Mouse (Mus musculus) MEL (cell line): ENCODE results near the gene Ccl1.

ENCODE experiments used
- JUND ChIP-seq: IDR thresholded peaks from 2 replicates; pipeline ENCODE4 v1.6.1; 2011; ENCODE audit warnings: low read depth, mild to moderate bottlenecking, improper control_type of control experiment, low read length
- POLR2A ChIP-seq, 2 experiments: IDR thresholded peaks; 2 replicates each; pipeline ENCODE4 v1.6.1; 2011 to 2012; ENCODE audit warnings: low read length in 2 of 2, mild to moderate bottlenecking in 2 of 2, control low read depth in 1 of 2, improper control_type of control experiment in 1 of 2, low read depth in 1 of 2, moderate library complexity in 1 of 2; ENCODE audit not compliant: control insufficient read depth in 1 of 2, insufficient read depth in 1 of 2, poor library complexity in 1 of 2
- SIN3A ChIP-seq: IDR thresholded peaks from 2 replicates; pipeline ENCODE4 v1.6.1; 2012; ENCODE audit warnings: low read length, improper control_type of control experiment, inconsistent platforms

GRCm38 (mm10) chr11:82169456-82169855 lies 136.0 kb downstream of the Ccl1 start:
- TF ChIP-seq JUND = no peak
- TF ChIP-seq POLR2A (IDR thresholded peaks at IDR 0.05; ENCODE audit: control insufficient read depth in 1 of 2, insufficient read depth in 1 of 2, low read depth in 1 of 2, low read length in 2 of 2, poor library complexity in 1 of 2) = no peak
- TF ChIP-seq SIN3A = no peak
